Comparison of ENCODE assay signal across 12 mouse cellular contexts in the genomic region with DNA sequence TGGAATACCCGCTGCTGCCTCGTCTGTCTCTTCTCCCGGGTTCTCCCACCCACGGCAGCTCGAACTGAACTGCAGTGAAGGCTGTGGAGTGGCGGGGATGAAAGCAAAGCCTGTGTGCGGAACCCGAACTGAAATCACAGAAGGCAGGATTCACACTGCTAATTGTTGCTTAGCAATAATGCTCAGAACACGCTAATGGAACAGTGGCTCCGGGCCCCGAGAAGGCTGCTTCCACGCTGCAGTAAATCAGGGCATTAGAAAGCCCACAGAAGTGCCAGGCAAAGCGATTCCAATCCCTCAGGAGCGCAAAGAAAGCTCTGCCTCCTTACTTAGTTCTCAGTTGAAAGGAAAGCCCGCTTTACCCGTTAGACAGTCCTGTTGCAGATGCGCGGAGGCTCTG.
DNase-seq lines count a peak whose midpoint lies in the region; ATAC-seq and TF ChIP-seq lines count a peak whose summit lies in the region.
"Had no signal": no experiment of that assay in that cellular context is flagged by ENCODE, and none has a peak within 500 bp of the region (broad histone marks: within the 10 kb centered on the region; RNA-seq: fewer than 3 reads in every experiment).

No protein-coding gene starts in this region.

- intact Hi-C loops in gastrocnemius, postnatal 36 days (cut with DNase I): no loop called here

- H3K27me3 ChIP-seq in midbrain, postnatal 0 days (ENCODE audit: insufficient read depth, low read length): no peaks in the 10 kb centered on the region
- no peaks in the 10 kb centered on the region for H3K27me3 ChIP-seq in intestine, embryonic 15.5 days (replicated peaks)

- TF ChIP-seq CTCF in layer of hippocampus, adult 2 months (conservative IDR thresholded peaks at IDR 0.05): no peak
- TF ChIP-seq CTCF in midbrain, postnatal 0 days (IDR thresholded peaks at IDR 0.05): no peak

- H3K27ac ChIP-seq in layer of hippocampus, adult 2 months: peak overlapping the region; percentile 95
- peak overlapping the region; percentile 51; the same call in 1 of the 2 replicates for H3K27ac ChIP-seq in midbrain, postnatal 0 days (ENCODE audit: low read depth, low read length)
- no peak overlapping the region for H3K27ac ChIP-seq in intestine, embryonic 15.5 days
- H3K27ac ChIP-seq: kidney, postnatal 0 days had no signal

- peak overlapping the region; percentile 39; the same call in 1 of the 2 replicates for H3K9ac ChIP-seq in midbrain, postnatal 0 days (replicated peaks; ENCODE audit: low read length, poor library complexity, severe bottlenecking)
- no peak overlapping the region for H3K9ac ChIP-seq in intestine, embryonic 15.5 days

- WGBS in midbrain, postnatal 0 days: 33% methylated on average over 18 of the region's 18 CpGs
- WGBS in intestine, embryonic 15.5 days: 81% methylated on average over 18 of the region's 18 CpGs

- H3K9me3 ChIP-seq in midbrain, postnatal 0 days (ENCODE audit: low read length): no peaks in the 10 kb centered on the region
- H3K9me3 ChIP-seq in intestine, embryonic 15.5 days: no peaks in the 10 kb centered on the region

- no peak for ATAC-seq in midbrain, postnatal 0 days (ENCODE audit: low FRiP score)
- no peak for ATAC-seq in intestine, embryonic 15.5 days

- peak; percentile 25 to 29 for DNase-seq in cerebellum, postnatal 10 days
- DNase-seq in cerebellum, adult 9-11 months: no peak
- DNase-seq in ZHBTc4 (ENCODE audit: low read depth, low spot score): peak; percentile 27
- DNase-seq in layer of hippocampus, adult 2 months (ENCODE audit: low spot score in 2 of 2): peak; percentile 65 to 79
- DNase-seq in midbrain, postnatal 0 days (ENCODE audit: low spot score): peak; percentile 47
- DNase-seq in gastrocnemius, postnatal 36 days: no peak
- DNase-seq in urinary bladder, postnatal 14 days (ENCODE audit: low spot score): no peak
- DNase-seq: cerebellum, adult 18-20 months; gastrocnemius, postnatal 14 days; lung, adult 2 months had no signal

- peak overlapping the region; percentile 57 for H3K4me3 ChIP-seq in layer of hippocampus, adult 2 months
- peak overlapping the region; percentile 21 for H3K4me3 ChIP-seq in midbrain, postnatal 0 days (ENCODE audit: low read depth, low read length)
- no peak overlapping the region for H3K4me3 ChIP-seq in intestine, embryonic 15.5 days (replicated peaks)

- H3K4me2 ChIP-seq in midbrain, postnatal 0 days (ENCODE audit: low read depth, low read length, poor library complexity, severe bottlenecking): peak overlapping the region; percentile 29
- H3K4me2 ChIP-seq in intestine, embryonic 15.5 days (replicated peaks): no peak overlapping the region

- no peaks in the 10 kb centered on the region for H3K4me1 ChIP-seq in midbrain, postnatal 0 days (ENCODE audit: insufficient read depth, low read length)
- no peaks in the 10 kb centered on the region for H3K4me1 ChIP-seq in intestine, embryonic 15.5 days (replicated peaks)

- H3K36me3 ChIP-seq in midbrain, postnatal 0 days (ENCODE audit: insufficient read depth, low read length): no peaks in the 10 kb centered on the region
- no peaks in the 10 kb centered on the region for H3K36me3 ChIP-seq in intestine, embryonic 15.5 days

Comparison
In these comparisons a context has a peak if more than half of its experiments do, and no peak if none do; other contexts are left out.
1. DNase-seq: peak in cerebellum, postnatal 10 days (2 of 2), ZHBTc4 (single experiment), layer of hippocampus, adult 2 months (2 of 2) and midbrain, postnatal 0 days (single experiment); none in cerebellum, adult 9-11 months (single experiment), gastrocnemius, postnatal 36 days (0 of 2) and urinary bladder, postnatal 14 days (single experiment).